Mouse (Mus musculus) cerebellum, adult 9-10 months (tissue): ENCODE measurements around the gene Cstf2.
A peak's percentile ranks its signal among the peaks of the same experiment; 100 is the strongest.

ENCODE experiments used
- DNase-seq: peaks from one replicate; pipeline ENCODE4 v3.0.0; 2022

Gene Cstf2

GRCm38 (mm10) chrX:134058987-134059712, at the start of gene Cstf2:
Gene Cstf2 (plus strand): TSS chrX:134059187.
- peak; percentile 96 for DNase-seq

GRCm38 (mm10) chrX:134019005-134019404, 40.0 kb upstream of the Cstf2 start:
- peak; percentile 64 for DNase-seq

- DNase-seq: no peak
Observed at GRCm38 (mm10) chrX:134020664-134021063, 38.3 kb upstream of the Cstf2 start.

GRCm38 (mm10) chrX:134048994-134049393, 10.0 kb upstream of the Cstf2 start:
- DNase-seq: no peak

- no peak for DNase-seq
Observed at GRCm38 (mm10) chrX:134056897-134057296, 2.1 kb upstream of the Cstf2 start.

- DNase-seq: no peak
Observed at GRCm38 (mm10) chrX:134058040-134058875, 729 bp upstream of the Cstf2 start.

GRCm38 (mm10) chrX:134059764-134060163, 777 bp downstream of the Cstf2 start:
- no peak for DNase-seq

- no peak for DNase-seq
Observed at GRCm38 (mm10) chrX:134085453-134085852, 26.5 kb downstream of the Cstf2 start.

GRCm38 (mm10) chrX:134102641-134103040, 43.7 kb downstream of the Cstf2 start:
- DNase-seq: no peak

GRCm38 (mm10) chrX:134111767-134112166, 52.8 kb downstream of the Cstf2 start:
- DNase-seq: no peak

- DNase-seq: no peak
Observed at GRCm38 (mm10) chrX:134116417-134116816, 57.4 kb downstream of the Cstf2 start.

GRCm38 (mm10) chrX:134128549-134128948, 69.6 kb downstream of the Cstf2 start:
- no peak for DNase-seq

- DNase-seq: peak; percentile 4
Observed at GRCm38 (mm10) chrX:134132295-134132694, 73.3 kb downstream of the Cstf2 start.

GRCm38 (mm10) chrX:134133821-134134220, 74.8 kb downstream of the Cstf2 start:
- no peak for DNase-seq
